Mouse (Mus musculus) MEL (cell line): ENCODE data around the gene Atp5h.

Experiments
- CHD2 ChIP-seq: IDR thresholded peaks from 2 replicates; pipeline ENCODE4 v1.6.1; 2011; ENCODE audit warnings: low read length, improper control_type of control experiment
- CTCF ChIP-seq, 3 experiments: IDR thresholded peaks in 2 of 3; conservative IDR thresholded peaks in 1 of 3; 2 replicates each; pipeline ENCODE4 v1.5.1; 2011 to 2012; ENCODE audit warnings: low read length in 3 of 3, low read depth in 2 of 3, mild to moderate bottlenecking in 2 of 3, improper control_type of control experiment in 1 of 3, inconsistent platforms in 1 of 3, mixed read lengths in 1 of 3, moderate library complexity in 1 of 3; ENCODE audit not compliant: control insufficient read depth in 1 of 3, insufficient read depth in 1 of 3, poor library complexity in 1 of 3, severe bottlenecking in 1 of 3
- POLR2AphosphoS2 ChIP-seq: IDR thresholded peaks from 2 replicates; pipeline ENCODE4 v1.6.1; 2011; ENCODE audit warnings: low read length, improper control_type of control experiment
- USF2 ChIP-seq, 2 experiments: IDR thresholded peaks; 2 replicates each; pipeline ENCODE4 v1.6.1; 2011 to 2012; ENCODE audit warnings: improper control_type of control experiment in 2 of 2, low read length in 2 of 2, borderline replicate concordance in 1 of 2, inconsistent platforms in 1 of 2, low read depth in 1 of 2, mild to moderate bottlenecking in 1 of 2; ENCODE audit not compliant: insufficient read depth in 1 of 2

DNA sequence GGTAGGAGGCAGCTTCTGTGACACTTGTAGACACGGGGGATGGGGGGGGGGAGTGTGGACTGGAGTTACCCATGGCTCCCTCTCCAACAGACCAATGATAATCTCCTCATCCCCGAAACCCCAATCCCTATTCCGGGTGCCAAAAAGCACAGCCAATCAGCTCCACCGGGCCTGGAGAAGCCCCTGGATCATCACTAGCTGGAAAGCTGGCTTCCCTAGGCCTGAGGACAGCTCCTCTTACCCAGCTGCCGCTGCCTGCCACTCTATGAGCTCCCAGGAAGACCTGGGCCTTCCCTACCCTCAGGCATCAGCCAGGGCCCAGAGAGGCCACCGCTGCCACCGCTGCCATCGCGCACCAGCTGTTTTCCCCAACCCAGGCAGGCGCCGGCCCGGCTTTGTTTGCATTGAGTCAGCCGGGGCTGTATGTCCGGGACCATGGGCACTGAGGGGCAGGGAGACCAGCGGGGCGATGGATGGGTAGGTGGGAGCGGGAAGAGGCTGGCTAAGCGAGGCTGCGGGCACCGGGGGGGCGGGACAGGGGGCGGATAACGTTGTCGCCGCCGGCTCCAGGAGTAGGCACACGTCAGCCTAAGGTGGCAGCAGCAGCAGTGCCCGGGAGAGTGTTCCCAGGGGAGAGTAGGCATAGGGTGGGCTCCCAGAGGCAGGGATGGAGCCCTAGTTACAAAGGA is 52.9 kb downstream of the Atp5h start:
- TF ChIP-seq CTCF (IDR thresholded peaks at IDR 0.05 in 2 of 3, conservative IDR thresholded peaks at IDR 0.05 in 1 of 3; ENCODE audit: control insufficient read depth in 1 of 3, insufficient read depth in 1 of 3, low read depth in 2 of 3, low read length in 3 of 3, poor library complexity in 1 of 3, severe bottlenecking in 1 of 3), result no peak
- TF ChIP-seq USF2 (IDR thresholded peaks at IDR 0.05; ENCODE audit: borderline replicate concordance in 1 of 2, insufficient read depth in 1 of 2, low read depth in 1 of 2, low read length in 2 of 2), result no peak
- no peak for TF ChIP-seq CHD2
- TF ChIP-seq POLR2AphosphoS2, result no peak
